Mouse (Mus musculus): ENCODE results near the gene Prepl.

DNA sequence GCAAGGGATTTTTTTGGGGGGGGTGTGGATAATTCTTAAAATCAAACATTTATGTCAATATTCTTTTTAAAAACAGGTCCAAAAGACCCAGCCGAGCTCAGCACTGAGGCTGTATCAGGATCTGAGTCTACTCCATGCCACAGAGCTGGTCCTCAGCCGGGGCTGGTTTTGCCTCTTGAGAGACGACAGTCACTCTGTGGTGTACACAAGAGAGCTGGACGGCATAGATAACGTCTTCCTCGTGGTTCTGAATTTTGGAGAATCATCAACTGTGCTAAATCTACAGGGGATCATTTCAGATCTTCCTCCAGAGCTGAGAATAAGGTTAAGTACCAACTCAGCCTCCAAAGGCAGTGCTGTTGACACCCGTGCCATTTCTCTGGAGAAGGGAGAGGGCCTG, 26.5 kb downstream of the Prepl start:
- TF ChIP-seq CTCF (IDR thresholded peaks at IDR 0.05; ENCODE audit: low read depth): no peak
- TF ChIP-seq EP300 (IDR thresholded peaks at IDR 0.05; ENCODE audit: low read depth): no peak
